In genomic region chr6:21534009-21534408, GRCm38 (mm10) we compare ENCODE assay signal across 24 mouse cellular contexts.
DNase-seq lines count a peak whose midpoint lies in the region; ATAC-seq and TF ChIP-seq lines count a peak whose summit lies in the region.
"Had no signal": no experiment of that assay in that cellular context is flagged by ENCODE, and none has a peak within 500 bp of the region (broad histone marks: within the 10 kb centered on the region; RNA-seq: fewer than 3 reads in every experiment).

No protein-coding gene starts in this region.

- no peak for TF ChIP-seq EP300 in heart, adult 2 months (IDR thresholded peaks at IDR 0.05; ENCODE audit: insufficient read depth, low read depth, low read length)

- H3K4me3 ChIP-seq in intestine, postnatal 0 days (ENCODE audit: low read depth, low read length): no peak overlapping the region
- H3K4me3 ChIP-seq in intestine, embryonic 15.5 days (replicated peaks): no peak overlapping the region
- no peak overlapping the region for H3K4me3 ChIP-seq in heart, adult 2 months
- H3K4me3 ChIP-seq: embryonic facial prominence, embryonic 10.5 days; embryonic facial prominence, embryonic 15.5 days; hindbrain, embryonic 10.5 days; limb, embryonic 13.5 days; lung, embryonic 15.5 days; midbrain, embryonic 10.5 days; midbrain, embryonic 15.5 days had no signal

- no peak overlapping the region for H3K9ac ChIP-seq in intestine, postnatal 0 days (ENCODE audit: low read depth, low read length)
- H3K9ac ChIP-seq in intestine, embryonic 15.5 days: no peak overlapping the region
- no peak overlapping the region for H3K9ac ChIP-seq in heart, adult 2 months (ENCODE audit: low read depth, low read length)
- H3K9ac ChIP-seq: embryonic facial prominence, embryonic 15.5 days; limb, embryonic 13.5 days; lung, embryonic 15.5 days; midbrain, embryonic 15.5 days had no signal

- no peaks in the 10 kb centered on the region for H3K36me3 ChIP-seq in intestine, postnatal 0 days (ENCODE audit: control insufficient read depth, insufficient read depth)
- no peaks in the 10 kb centered on the region for H3K36me3 ChIP-seq in intestine, embryonic 15.5 days
- no peaks in the 10 kb centered on the region for H3K36me3 ChIP-seq in heart, adult 2 months (ENCODE audit: control insufficient read depth, insufficient read depth, low read length)
- H3K36me3 ChIP-seq: embryonic facial prominence, embryonic 10.5 days; embryonic facial prominence, embryonic 15.5 days; hindbrain, embryonic 10.5 days; limb, embryonic 13.5 days; lung, embryonic 15.5 days; midbrain, embryonic 10.5 days; midbrain, embryonic 15.5 days had no signal

- H3K9me3 ChIP-seq in intestine, postnatal 0 days (ENCODE audit: control insufficient read depth): no peaks in the 10 kb centered on the region
- no peaks in the 10 kb centered on the region for H3K9me3 ChIP-seq in intestine, embryonic 15.5 days
- H3K9me3 ChIP-seq: embryonic facial prominence, embryonic 10.5 days; embryonic facial prominence, embryonic 15.5 days; hindbrain, embryonic 10.5 days; limb, embryonic 13.5 days; lung, embryonic 15.5 days; midbrain, embryonic 10.5 days; midbrain, embryonic 15.5 days had no signal

- no peak overlapping the region for H3K4me2 ChIP-seq in intestine, postnatal 0 days (replicated peaks; ENCODE audit: low read depth)
- no peak overlapping the region for H3K4me2 ChIP-seq in intestine, embryonic 15.5 days (replicated peaks)
- H3K4me2 ChIP-seq: embryonic facial prominence, embryonic 15.5 days; limb, embryonic 13.5 days; liver, embryonic 11.5 days; lung, embryonic 15.5 days; midbrain, embryonic 15.5 days had no signal

- intact Hi-C loops in heart, adult 2 months (cut with DNase I): loop anchor here (10.0 kb wide), 1 partner anchor 319 kb away; the partner anchor contains the start of gene Kcnd2

- 0 out of 2 replicates have a peak, but pooled peaks have one; percentile 7 for TF ChIP-seq CTCF in intestine, postnatal 0 days (IDR thresholded peaks at IDR 0.05; ENCODE audit: low read depth)
- TF ChIP-seq CTCF in heart, adult 2 months (IDR thresholded peaks at IDR 0.05): no peak

- no peak for ATAC-seq in intestine, postnatal 0 days
- no peak for ATAC-seq in intestine, embryonic 15.5 days
- ATAC-seq: hindbrain, embryonic 16.5 days; midbrain, embryonic 15.5 days had no signal

- H3K79me2 ChIP-seq in heart, adult 2 months (replicated peaks; ENCODE audit: control insufficient read depth, insufficient read depth, low read length): no peaks in the 10 kb centered on the region

- H3K4me1 ChIP-seq in intestine, postnatal 0 days (replicated peaks; ENCODE audit: control insufficient read depth, insufficient read depth, low read length): no peaks in the 10 kb centered on the region
- no peaks in the 10 kb centered on the region for H3K4me1 ChIP-seq in intestine, embryonic 15.5 days (replicated peaks)
- H3K4me1 ChIP-seq in heart, adult 2 months (ENCODE audit: control insufficient read depth, insufficient read depth, low read length): no peaks in the 10 kb centered on the region
- H3K4me1 ChIP-seq: embryonic facial prominence, embryonic 10.5 days; embryonic facial prominence, embryonic 15.5 days; hindbrain, embryonic 10.5 days; limb, embryonic 13.5 days; lung, embryonic 15.5 days; midbrain, embryonic 10.5 days; midbrain, embryonic 15.5 days had no signal

- no peak overlapping the region for H3K27ac ChIP-seq in intestine, postnatal 0 days (ENCODE audit: low read depth, low read length)
- H3K27ac ChIP-seq in intestine, embryonic 15.5 days: no peak overlapping the region
- H3K27ac ChIP-seq in heart, adult 2 months: no peak overlapping the region
- H3K27ac ChIP-seq: embryonic facial prominence, embryonic 10.5 days; embryonic facial prominence, embryonic 15.5 days; hindbrain, embryonic 10.5 days; limb, embryonic 13.5 days; lung, embryonic 15.5 days; midbrain, embryonic 10.5 days; midbrain, embryonic 15.5 days had no signal

- no peaks in the 10 kb centered on the region for H3K27me3 ChIP-seq in intestine, postnatal 0 days (replicated peaks; ENCODE audit: control insufficient read depth, insufficient read depth, low read length)
- H3K27me3 ChIP-seq in intestine, embryonic 15.5 days (replicated peaks): no peaks in the 10 kb centered on the region
- no peaks in the 10 kb centered on the region for H3K27me3 ChIP-seq in heart, adult 2 months (ENCODE audit: control insufficient read depth, insufficient read depth, low read length)
- H3K27me3 ChIP-seq: embryonic facial prominence, embryonic 15.5 days; limb, embryonic 13.5 days; lung, embryonic 15.5 days; midbrain, embryonic 15.5 days had no signal

- DNase-seq in right cerebral cortex, adult 18-20 months: peak; percentile 40
- no peak for DNase-seq in right cerebral cortex, postnatal 10 days (ENCODE audit: low spot score in 2 of 2)
- peak; percentile 80 for DNase-seq in brain, adult 2 months (ENCODE audit: low read depth, low spot score)
- DNase-seq in telencephalon, adult 2 months (ENCODE audit: low read depth, low spot score): peak; percentile 34
- no peak for DNase-seq in heart, adult 2 months
- DNase-seq: adrenal gland, postnatal 36 days; B cell, adult 2 months; gastrocnemius, postnatal 10 days; heart, postnatal 14 days; kidney, adult 9 months; kidney, postnatal 10 days; right cerebral cortex, postnatal 14 days; thymus, postnatal 4 days had no signal

- 63% methylated on average over 2 of the region's 2 CpGs for WGBS in intestine, postnatal 0 days
- WGBS in intestine, embryonic 15.5 days: 69% methylated on average over 2 of the region's 2 CpGs
- 60% methylated on average over 2 of the region's 2 CpGs for WGBS in heart, adult 2 months

- TF ChIP-seq POLR2A in heart, adult 2 months (IDR thresholded peaks at IDR 0.05; ENCODE audit: insufficient read depth, low read depth, low read length): no peak

Comparison
In these comparisons a context has a peak if more than half of its experiments do, and no peak if none do; other contexts are left out.
1. DNase-seq: peak in right cerebral cortex, adult 18-20 months (single experiment), brain, adult 2 months (single experiment) and telencephalon, adult 2 months (single experiment); none in right cerebral cortex, postnatal 10 days (0 of 2) and heart, adult 2 months (0 of 2).